Mouse (Mus musculus): Measurements from ENCODE around the gene Nfkbiz.

GRCm38 (mm10) chr16:55811792-55812191 is 26.9 kb downstream of the Nfkbiz start:
- no peak for TF ChIP-seq CTCF (IDR thresholded peaks at IDR 0.05; ENCODE audit: low read depth)
- TF ChIP-seq EP300 (IDR thresholded peaks at IDR 0.05; ENCODE audit: low read depth), result no peak
